Mouse (Mus musculus) lung, embryonic 16.5 days (tissue): ENCODE data around the gene Hoxa7. TPM values are rescaled to one million over a fixed set of nuclear protein-coding genes. Genes with fewer than 3 reads are reported as not detected.

Experiments
- ATAC-seq: fragments of 200-750 bp; cut with Nextera tagmentation; 2 replicates; pipeline ENCODE4 v1.8.0; 2017; ENCODE audit warnings: low read depth, mild to moderate bottlenecking, moderate library complexity
- H3K27ac ChIP-seq: fragments of 300-500 bp; sonication (generic); 2 replicates; pipeline ENCODE4 v1.5.1; 2014; ENCODE audit warnings: mild to moderate bottlenecking, control low read depth, low read length
- H3K27me3 ChIP-seq: fragments of 300-500 bp; sonication (generic); 2 replicates; pipeline ENCODE4 v1.6.1; 2014; ENCODE audit warnings: low read depth, low read length, mixed read lengths; ENCODE audit not compliant: control insufficient read depth, insufficient read depth
- H3K36me3 ChIP-seq: fragments of 300-500 bp; sonication (generic); 2 replicates; pipeline ENCODE4 v1.6.1; 2014; ENCODE audit warnings: low read length; ENCODE audit not compliant: control insufficient read depth, insufficient read depth
- H3K4me1 ChIP-seq: fragments of 300-500 bp; sonication (generic); replicated peaks from 2 replicates; pipeline ENCODE4 v1.6.1; 2014; ENCODE audit warnings: low read length, mixed read lengths; ENCODE audit not compliant: control insufficient read depth, insufficient read depth
- H3K4me2 ChIP-seq: fragments of 300-500 bp; sonication (generic); 2 replicates; pipeline ENCODE4 v1.6.1; 2014; ENCODE audit warnings: low read depth, low read length, control low read depth
- H3K4me3 ChIP-seq: fragments of 300-500 bp; sonication (generic); 2 replicates; pipeline ENCODE4 v1.5.1; 2014; ENCODE audit warnings: mild to moderate bottlenecking, low read length, control low read depth
- H3K9ac ChIP-seq: fragments of 300-500 bp; sonication (generic); 2 replicates; pipeline ENCODE4 v1.6.1; 2014; ENCODE audit warnings: low read length, control low read depth
- H3K9me3 ChIP-seq: fragments of 300-500 bp; sonication (generic); 2 replicates; pipeline ENCODE4 v1.6.1; 2016; ENCODE audit warnings: low read length; ENCODE audit not compliant: control insufficient read depth
- WGBS: fragments of 180-500 bp; shearing (Covaris S2); extraction: QIAGEN DNeasy Blood & Tissue Kit; methylation state at CpG from one replicate; pipeline ENCODE4 v1.1.7; 2014; 5-methylcytosine and 5-hydroxymethylcytosine counted together
- polyA plus RNA-seq: library from polyadenylated mRNA; unstranded; fragments of >200 nt; fragmentation: Nextera tagmentation; extraction: Ambion mirVana; gene quantifications from 2 replicates; pipeline ENCODE4 v1.2.1, GENCODE M21; 2015

Gene Hoxa7
- polyA plus RNA-seq, 1 experiment from 2014 or later, result 5.8 TPM

DNA sequence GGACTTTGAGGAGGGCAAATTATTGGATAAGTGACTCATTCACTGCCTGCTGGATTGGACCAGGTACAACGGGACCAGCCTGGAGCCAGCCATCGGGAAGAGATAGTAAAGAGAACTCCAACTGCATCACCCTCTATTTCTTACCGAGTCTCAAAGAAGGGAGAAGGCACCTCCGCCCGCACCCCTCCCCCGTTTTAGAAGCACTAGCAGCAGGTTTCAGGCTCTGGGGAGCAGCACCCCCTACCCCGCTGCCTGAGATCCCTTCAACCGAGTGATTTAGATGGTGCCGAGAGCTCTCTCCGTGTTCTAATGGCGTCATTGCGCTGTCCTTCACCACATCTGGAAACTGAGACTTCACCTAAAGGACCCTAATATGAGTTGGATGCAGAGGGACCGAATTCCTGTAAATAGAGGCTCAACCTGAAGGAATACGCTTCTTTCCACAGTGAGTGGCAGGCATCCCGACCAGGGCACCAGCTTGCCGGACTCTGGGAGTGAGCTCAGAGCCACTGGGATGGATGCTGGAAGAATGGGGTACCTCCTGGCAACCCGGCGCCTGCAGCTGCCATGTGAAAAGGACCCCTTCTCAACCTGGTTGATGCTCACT, 43.8 kb upstream of the Hoxa7 start:
- WGBS, result under 1% methylated on average over 18 of the region's 18 CpGs
- no peak overlapping the region for H3K4me2 ChIP-seq
- ATAC-seq, result no peak
- H3K9me3 ChIP-seq, result no peaks in the 10 kb centered on the region
- no peak overlapping the region for H3K27ac ChIP-seq
- no peaks in the 10 kb centered on the region for H3K36me3 ChIP-seq
- H3K4me3 ChIP-seq, result no peak overlapping the region
- peaks cover 93% of the 10 kb centered on the region for H3K27me3 ChIP-seq
- H3K4me1 ChIP-seq, result peaks cover 6% of the 10 kb centered on the region; the same call in 1 of the 2 replicates
- H3K9ac ChIP-seq, result no peak overlapping the region

DNA sequence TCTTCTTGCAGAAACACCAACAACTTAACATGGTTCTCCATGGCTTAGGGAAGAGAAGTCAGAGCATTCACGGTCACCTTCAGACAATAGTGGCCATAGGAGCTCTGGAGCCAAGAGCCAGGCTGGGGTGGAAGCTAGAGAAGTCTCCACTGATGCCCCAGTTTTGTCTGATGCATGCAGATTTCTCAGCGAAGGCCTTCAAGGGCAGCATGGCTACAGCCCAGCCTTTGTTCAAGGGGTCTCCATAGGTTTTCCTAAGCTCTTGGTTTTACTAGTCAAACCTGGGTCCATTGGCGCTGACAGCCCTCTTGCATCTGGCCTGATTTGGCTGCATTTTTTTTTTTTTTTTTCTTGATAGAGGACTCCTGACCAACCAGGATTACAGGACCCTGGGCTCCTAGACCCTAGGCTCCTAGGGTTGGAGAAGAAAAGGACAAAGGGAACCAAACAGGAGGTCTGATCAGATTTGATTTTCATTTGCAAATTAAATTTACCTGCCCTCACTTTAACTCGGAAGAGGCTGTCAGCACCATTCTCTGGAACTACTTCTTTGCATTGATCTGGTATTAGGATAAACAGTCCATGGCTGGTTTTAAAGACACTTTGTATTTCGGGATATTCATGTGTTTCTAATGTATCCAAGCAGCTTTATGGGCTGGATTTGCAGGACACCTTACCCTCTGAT, 42.6 kb upstream of the Hoxa7 start:
- Histone ChIP-seq H3K9me3 (no peaks in the 10 kb centered on the region), H3K9ac (no peak overlapping the region), H3K27ac (no peak overlapping the region), H3K4me3 (no peak overlapping the region), H3K4me2 (no peak overlapping the region), H3K4me1 (peaks cover 13% of the 10 kb centered on the region; the same call in 1 of the 2 replicates), H3K27me3 (peaks cover 92% of the 10 kb centered on the region), H3K36me3 (no peaks in the 10 kb centered on the region)
- ATAC-seq, result no peak
- WGBS, result 2% methylated on average over 5 of the region's 5 CpGs

DNA sequence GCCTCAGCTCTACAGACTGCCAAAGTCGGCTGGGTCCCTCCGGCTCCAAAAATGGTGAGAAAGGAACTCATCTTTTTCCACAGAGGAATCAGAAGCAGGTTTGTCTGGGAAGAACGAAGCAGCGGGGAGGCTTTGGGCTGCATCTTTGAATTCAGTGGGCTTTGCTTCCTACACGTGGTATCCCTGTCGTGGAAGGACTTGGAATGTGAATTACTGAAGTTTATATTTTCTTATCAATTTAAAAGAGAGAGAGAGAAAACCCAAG, 41.6 kb upstream of the Hoxa7 start:
- 2% methylated on average over 6 of the region's 6 CpGs for WGBS

DNA sequence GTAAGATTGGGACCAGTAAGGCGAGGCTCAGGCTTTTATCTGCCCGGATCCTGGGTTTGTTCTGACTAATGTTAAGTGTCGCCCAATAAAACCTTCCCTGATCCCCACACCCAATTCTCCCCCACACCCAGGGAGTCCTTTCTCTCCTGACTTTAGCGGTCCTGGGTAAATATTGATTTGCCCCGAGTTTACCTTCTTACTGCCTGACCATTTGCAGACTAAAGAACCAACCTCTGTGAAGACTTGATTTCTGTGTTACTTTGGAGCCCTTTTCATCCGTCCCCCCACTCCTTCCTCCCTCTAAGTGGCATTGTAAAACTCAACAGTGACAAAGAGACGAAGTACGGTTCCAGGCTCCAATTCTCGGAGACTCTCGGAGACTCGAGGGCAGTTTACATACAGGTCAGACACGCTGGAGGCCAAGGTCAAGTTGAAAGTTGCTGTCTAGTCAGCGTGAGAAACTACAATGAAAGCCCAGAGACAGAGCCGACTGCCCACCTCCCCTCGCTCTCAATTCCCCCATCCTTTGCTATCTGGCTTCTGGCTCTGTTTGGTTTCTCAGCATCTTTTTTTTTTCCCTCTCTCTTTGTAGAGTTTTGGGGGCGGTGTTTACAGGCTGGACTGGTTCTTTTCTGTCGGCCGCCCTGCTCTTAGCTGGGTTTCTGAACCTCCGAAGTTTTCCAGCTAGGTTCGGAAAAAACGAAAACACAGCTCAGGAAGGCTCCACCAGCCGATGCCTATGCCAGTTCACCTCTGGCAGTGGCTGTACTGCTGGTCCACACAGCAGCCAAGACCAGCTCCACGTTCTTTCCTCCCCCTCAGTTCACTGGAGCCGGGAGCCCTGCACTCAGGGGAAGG, 41.0 kb upstream of the Hoxa7 start:
- WGBS, result 3% methylated on average over 24 of the region's 24 CpGs

More for the DNA sequence above, 41.6 kb upstream of the Hoxa7 start:
- H3K9ac ChIP-seq, result no peak overlapping the region
- no peak overlapping the region for H3K4me3 ChIP-seq
- no peak for ATAC-seq
- no peaks in the 10 kb centered on the region for H3K36me3 ChIP-seq
- H3K9me3 ChIP-seq, result no peaks in the 10 kb centered on the region
- no peak overlapping the region for H3K4me2 ChIP-seq
- no peak overlapping the region for H3K27ac ChIP-seq
- H3K4me1 ChIP-seq, result peaks cover 13% of the 10 kb centered on the region; the same call in 1 of the 2 replicates
- H3K27me3 ChIP-seq, result peaks cover 91% of the 10 kb centered on the region

DNA sequence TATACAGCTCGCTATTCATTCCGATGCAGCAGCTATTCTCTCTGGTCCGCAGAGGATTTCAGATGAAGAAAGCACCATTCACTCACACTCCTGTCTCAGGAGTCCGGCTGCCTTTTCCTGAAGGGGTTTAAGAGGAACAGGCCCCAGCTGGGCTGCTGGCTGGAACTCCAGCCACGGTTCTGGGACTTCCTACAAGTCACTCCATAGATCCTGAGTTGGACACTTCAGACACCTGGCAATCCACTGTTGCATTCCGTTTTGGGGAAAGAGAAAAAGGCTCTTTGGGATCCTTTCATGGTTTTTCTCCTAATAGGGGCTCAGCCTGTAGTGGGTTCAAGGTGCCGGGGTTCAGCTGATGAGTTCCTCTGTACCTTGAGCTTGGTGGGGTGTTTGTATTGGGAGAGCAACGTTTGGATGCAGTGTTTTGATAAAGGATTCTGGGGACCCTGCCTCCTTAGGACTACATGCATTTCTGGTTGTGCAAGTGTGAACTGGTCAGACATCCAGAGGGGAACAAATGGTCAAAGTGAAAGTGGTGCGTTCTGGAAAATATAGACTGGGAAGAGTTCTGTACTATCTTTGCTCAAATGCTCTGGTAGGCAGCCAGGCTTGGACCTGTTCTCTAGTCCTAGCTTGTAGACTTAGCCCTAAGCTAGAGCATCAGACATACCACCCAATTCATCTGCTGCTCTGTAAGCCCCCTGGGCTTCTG, 40.3 kb upstream of the Hoxa7 start:
- H3K27ac ChIP-seq, result no peak overlapping the region
- ATAC-seq, result no peak
- H3K9me3 ChIP-seq, result no peaks in the 10 kb centered on the region
- H3K36me3 ChIP-seq, result no peaks in the 10 kb centered on the region
- peaks cover 13% of the 10 kb centered on the region; the same call in 1 of the 2 replicates for H3K4me1 ChIP-seq
- H3K4me2 ChIP-seq, result no peak overlapping the region
- peaks cover 91% of the 10 kb centered on the region for H3K27me3 ChIP-seq
- WGBS, result 5% methylated on average over 9 of the region's 9 CpGs
- no peak overlapping the region for H3K4me3 ChIP-seq
- H3K9ac ChIP-seq, result no peak overlapping the region

More for the DNA sequence above, 41.0 kb upstream of the Hoxa7 start:
- H3K27me3 ChIP-seq, result peaks cover 89% of the 10 kb centered on the region
- H3K4me1 ChIP-seq, result peaks cover 13% of the 10 kb centered on the region; the same call in 1 of the 2 replicates
- no peak for ATAC-seq
- H3K36me3 ChIP-seq, result no peaks in the 10 kb centered on the region
- H3K4me2 ChIP-seq, result no peak overlapping the region
- no peaks in the 10 kb centered on the region for H3K9me3 ChIP-seq
- no peak overlapping the region for H3K27ac ChIP-seq
- no peak overlapping the region for H3K4me3 ChIP-seq
- H3K9ac ChIP-seq, result no peak overlapping the region

DNA sequence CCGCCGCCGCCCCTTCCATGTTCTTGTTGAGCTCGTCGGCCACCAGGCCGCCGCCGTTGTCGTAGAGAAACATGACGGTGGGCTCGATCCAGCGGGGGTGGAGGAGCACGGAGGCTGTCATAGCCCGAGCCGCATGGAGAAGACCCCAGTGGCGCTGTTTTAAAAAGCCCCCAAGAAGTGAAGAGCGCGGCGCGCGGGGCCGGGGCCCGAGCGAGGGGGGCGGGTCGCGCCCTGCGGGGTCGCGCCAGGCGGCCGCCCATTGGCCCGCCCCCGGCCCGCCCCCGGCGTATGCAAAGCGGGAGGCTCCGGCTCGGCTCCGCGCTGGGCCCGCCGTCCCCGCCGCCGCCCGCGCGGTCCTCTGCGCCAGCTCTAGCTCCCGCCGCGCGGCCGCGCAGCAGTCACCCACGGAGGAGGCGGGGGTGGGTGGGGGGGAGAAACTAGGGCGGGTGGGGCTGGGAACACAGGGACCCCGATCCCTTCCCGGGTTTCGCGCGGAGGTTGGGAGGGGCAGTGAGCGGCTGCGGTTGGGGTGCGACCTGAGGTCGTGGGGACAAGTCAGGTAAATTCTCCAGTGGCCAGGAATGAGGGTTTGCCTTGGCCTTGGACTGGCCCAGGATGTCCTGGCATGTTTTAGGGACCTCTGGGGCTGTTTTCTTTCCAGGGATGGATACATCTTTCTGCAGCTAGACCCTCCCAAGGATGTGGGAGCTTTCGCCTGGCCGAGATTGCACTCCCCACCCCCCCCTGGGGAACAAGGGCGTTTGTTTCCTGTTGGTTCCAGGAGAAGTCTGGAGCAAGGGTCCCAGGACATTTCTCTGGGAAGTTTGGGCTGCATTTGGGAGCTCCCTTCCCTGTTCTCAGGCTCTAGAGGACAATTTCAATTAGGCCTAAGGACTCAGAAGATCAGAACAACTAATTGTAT, 39.3 kb upstream of the Hoxa7 start, which contains the start of gene Hoxa13:
Hoxa13 (minus strand) TSS at position 227 of the 922 bp plus-strand sequence.
- WGBS, result under 1% methylated on average over 23 of the region's 72 CpGs
- H3K36me3 ChIP-seq, result no peaks in the 10 kb centered on the region
- H3K9me3 ChIP-seq, result no peaks in the 10 kb centered on the region
- H3K27me3 ChIP-seq, result peaks cover 90% of the 10 kb centered on the region
- H3K4me3 ChIP-seq, result peak within 1 kb of the TSS; percentile 50
- H3K9ac ChIP-seq, result no peak within 1 kb of the TSS
- peak; percentile 78 for ATAC-seq
- H3K27ac ChIP-seq, result no peak within 1 kb of the TSS
- peaks cover 13% of the 10 kb centered on the region; the same call in 1 of the 2 replicates for H3K4me1 ChIP-seq
- H3K4me2 ChIP-seq, result peak within 1 kb of the TSS; percentile 80

DNA sequence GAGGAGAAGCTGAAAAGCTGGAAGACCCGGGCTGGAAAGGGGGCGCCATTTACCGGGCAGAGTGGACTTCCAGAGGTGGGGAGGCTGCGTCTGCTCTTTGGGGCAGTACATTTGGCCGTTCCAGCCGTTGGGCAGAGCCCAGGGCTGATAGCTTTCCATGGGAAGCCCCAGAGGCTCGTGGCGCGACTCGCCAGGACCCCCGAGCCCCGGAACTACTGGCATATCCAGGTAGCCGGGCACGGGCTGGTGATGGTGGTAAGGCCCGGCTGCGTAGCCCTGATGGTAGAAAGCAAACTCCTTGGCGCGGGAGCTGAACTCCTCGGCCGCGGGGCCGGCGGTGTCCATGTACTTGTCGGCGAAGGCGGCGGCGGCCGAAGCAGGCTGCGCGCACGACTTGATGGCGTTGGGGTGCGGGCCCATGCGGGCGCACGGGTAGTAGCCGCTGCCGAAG, 38.2 kb upstream of the Hoxa7 start:
- peak overlapping the region; percentile 50 for H3K4me3 ChIP-seq
- H3K4me2 ChIP-seq, result peak overlapping the region; percentile 80
- no peaks in the 10 kb centered on the region for H3K9me3 ChIP-seq
- H3K4me1 ChIP-seq, result peaks cover 13% of the 10 kb centered on the region; the same call in 1 of the 2 replicates
- H3K9ac ChIP-seq, result no peak overlapping the region
- no peaks in the 10 kb centered on the region for H3K36me3 ChIP-seq
- under 1% methylated on average over 39 of the region's 39 CpGs for WGBS
- H3K27ac ChIP-seq, result no peak overlapping the region
- H3K27me3 ChIP-seq, result peaks cover 88% of the 10 kb centered on the region
- ATAC-seq, result no peak

DNA sequence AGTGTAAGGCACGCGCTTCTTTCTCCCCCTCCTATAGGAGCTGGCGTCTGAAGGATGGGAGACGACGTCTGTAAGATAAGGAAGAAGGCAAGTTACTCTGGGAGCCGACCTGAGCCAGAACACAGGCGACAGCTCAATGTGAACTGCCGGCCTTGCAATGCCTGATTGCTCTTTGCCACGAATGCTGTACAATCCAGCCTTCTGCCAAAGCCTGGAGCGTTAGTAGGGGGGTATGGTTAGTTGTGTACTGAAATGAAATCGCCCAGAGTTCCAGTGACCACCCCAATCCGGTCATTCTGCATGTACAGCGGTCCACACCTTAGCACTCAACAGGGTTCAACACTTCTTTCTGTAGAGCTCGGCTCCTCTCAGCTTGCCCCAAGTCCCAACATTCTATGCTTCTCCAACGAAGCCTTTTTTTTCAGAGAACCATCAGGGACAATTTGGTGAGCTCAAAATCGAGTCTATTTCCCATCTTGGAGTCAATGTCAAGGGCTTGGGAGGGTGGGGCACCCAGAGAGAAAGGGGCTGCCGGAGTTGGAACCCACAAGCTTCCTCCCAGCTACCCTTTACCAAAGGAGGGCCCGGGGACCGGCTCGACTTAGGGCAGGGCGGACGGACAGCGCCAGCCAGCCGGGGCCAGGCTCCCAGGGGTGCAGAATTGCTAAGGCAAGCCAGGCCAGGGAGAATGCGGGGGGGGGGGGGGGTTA, 37.6 kb upstream of the Hoxa7 start:
- no peak overlapping the region for H3K4me3 ChIP-seq
- ATAC-seq, result no peak
- 2% methylated on average over 24 of the region's 25 CpGs for WGBS
- H3K9me3 ChIP-seq, result no peaks in the 10 kb centered on the region
- H3K4me1 ChIP-seq, result peaks cover 13% of the 10 kb centered on the region; the same call in 1 of the 2 replicates
- no peak overlapping the region for H3K9ac ChIP-seq
- H3K36me3 ChIP-seq, result no peaks in the 10 kb centered on the region
- peak overlapping the region; percentile 80; the same call in 1 of the 2 replicates for H3K4me2 ChIP-seq
- no peak overlapping the region for H3K27ac ChIP-seq
- H3K27me3 ChIP-seq, result peaks cover 84% of the 10 kb centered on the region
